Mouse (Mus musculus) heart, embryonic 15.5 days (tissue): ENCODE measurements around the gene Rere. TPM values are rescaled to one million over a fixed set of nuclear protein-coding genes. Genes with fewer than 3 reads are reported as not detected.

Experiments
- ATAC-seq: fragments of 200-750 bp; cut with Nextera tagmentation; replicated peaks from 2 replicates; pipeline ENCODE4 v1.8.0; 2017; ENCODE audit warnings: low read depth, moderate TSS enrichment; ENCODE audit not compliant: insufficient number of reproducible peaks, insufficient read depth, low FRiP score
- H3K27ac ChIP-seq: fragments of 300-500 bp; sonication (generic); 2 replicates; pipeline ENCODE4 v1.5.1; 2015; ENCODE audit warnings: mild to moderate bottlenecking, inconsistent platforms
- H3K27me3 ChIP-seq: fragments of 300-500 bp; sonication (generic); 2 replicates; pipeline ENCODE4 v1.6.1; 2015; ENCODE audit warnings: inconsistent platforms
- H3K36me3 ChIP-seq: fragments of 300-500 bp; sonication (generic); 2 replicates; pipeline ENCODE4 v1.6.1; 2015; ENCODE audit warnings: mild to moderate bottlenecking, inconsistent platforms
- H3K4me1 ChIP-seq: fragments of 300-500 bp; sonication (generic); replicated peaks from 2 replicates; pipeline ENCODE4 v1.6.1; 2015; ENCODE audit warnings: inconsistent platforms
- H3K4me2 ChIP-seq: fragments of 300-500 bp; sonication (generic); 2 replicates; pipeline ENCODE4 v1.6.1; 2015; ENCODE audit warnings: inconsistent platforms, mild to moderate bottlenecking, moderate library complexity
- H3K4me3 ChIP-seq: fragments of 300-500 bp; sonication (generic); 2 replicates; pipeline ENCODE4 v1.5.1; 2015; ENCODE audit warnings: mild to moderate bottlenecking, inconsistent platforms
- H3K9ac ChIP-seq: fragments of 300-500 bp; sonication (generic); 2 replicates; pipeline ENCODE4 v1.6.1; 2015; ENCODE audit warnings: mild to moderate bottlenecking, inconsistent platforms
- H3K9me3 ChIP-seq: fragments of 300-500 bp; sonication (generic); replicated peaks from 2 replicates; pipeline ENCODE4 v1.6.1; 2016; ENCODE audit warnings: inconsistent platforms
- WGBS: fragments of 180-500 bp; shearing (Covaris S2); methylation state at CpG from one replicate; pipeline ENCODE4 v1.1.7; 2015; ENCODE audit warnings: mixed read lengths; 5-methylcytosine and 5-hydroxymethylcytosine counted together
- polyA plus RNA-seq: library from polyadenylated mRNA; unstranded; fragments of >200 nt; fragmentation: Nextera tagmentation; extraction: Ambion mirVana; gene quantifications from 2 replicates; pipeline ENCODE4 v1.2.1, GENCODE M21; 2015

Rere gene
- polyA plus RNA-seq, 1 experiment from 2014 or later: 17.6 TPM

DNA sequence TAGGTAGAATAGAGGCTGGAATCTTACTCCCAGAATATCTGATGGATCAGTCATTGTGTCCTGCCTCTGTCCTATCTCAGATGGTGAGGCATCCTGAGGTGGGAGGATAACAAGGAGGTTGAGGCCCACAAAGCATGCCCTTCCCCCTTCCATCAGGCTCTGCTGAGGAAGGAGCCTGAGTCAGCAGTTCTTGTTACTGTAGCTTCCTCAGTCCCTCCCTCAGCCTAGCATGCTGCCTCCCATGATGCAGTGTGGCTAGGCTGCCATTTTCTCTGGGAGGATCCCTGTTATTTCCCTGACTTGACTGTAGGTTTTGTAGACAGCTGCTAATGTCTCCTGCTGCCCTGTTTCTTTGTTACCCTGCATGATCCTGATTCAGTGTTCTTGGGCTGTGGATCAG is 241.9 kb downstream of the Rere start:
- Histone ChIP-seq H3K27me3 (no peaks in the 10 kb centered on the region), H3K9me3 (no peaks in the 10 kb centered on the region), H3K4me3 (no peak overlapping the region), H3K36me3 (peaks cover 4% of the 10 kb centered on the region; the same call in 1 of the 2 replicates), H3K4me2 (no peak overlapping the region), H3K9ac (no peak overlapping the region), H3K27ac (no peak overlapping the region), H3K4me1 (no peaks in the 10 kb centered on the region)
- no peak for ATAC-seq

DNA sequence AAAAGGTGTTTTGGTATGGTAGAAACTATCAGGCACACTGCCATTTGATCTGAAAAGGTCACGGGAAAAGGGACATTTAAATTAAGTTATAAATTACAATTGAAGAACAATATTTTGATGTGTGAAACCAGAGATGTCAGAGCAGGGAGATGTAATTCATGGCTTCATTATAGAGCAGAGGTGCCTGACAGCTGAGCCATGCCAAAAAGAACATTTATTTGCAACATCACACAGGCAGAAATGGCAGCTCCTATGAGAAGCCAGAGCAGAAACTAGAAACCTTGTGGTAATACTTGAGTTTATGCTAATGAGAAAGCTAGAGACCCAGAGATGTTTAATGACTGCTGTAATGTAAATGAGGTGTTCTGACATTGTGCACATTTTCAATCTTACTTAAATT is 244.8 kb downstream of the Rere start:
- Histone ChIP-seq H3K4me1 (no peaks in the 10 kb centered on the region), H3K4me2 (no peak overlapping the region), H3K36me3 (peaks cover 4% of the 10 kb centered on the region; the same call in 1 of the 2 replicates), H3K4me3 (no peak overlapping the region), H3K9me3 (no peaks in the 10 kb centered on the region), H3K9ac (no peak overlapping the region), H3K27ac (no peak overlapping the region), H3K27me3 (no peaks in the 10 kb centered on the region)
- 81% methylated on average over 1 of the region's 1 CpGs for WGBS
- ATAC-seq: no peak

GRCm38 (mm10) chr4:150528426-150528825 is 247.0 kb downstream of the Rere start:
- WGBS: 100% methylated on average over 1 of the region's 1 CpGs
- H3K4me2 ChIP-seq: no peak overlapping the region
- peaks cover 4% of the 10 kb centered on the region; the same call in 1 of the 2 replicates for H3K36me3 ChIP-seq
- no peaks in the 10 kb centered on the region for H3K27me3 ChIP-seq
- H3K9me3 ChIP-seq: no peaks in the 10 kb centered on the region
- no peak overlapping the region for H3K4me3 ChIP-seq
- H3K9ac ChIP-seq: no peak overlapping the region
- no peaks in the 10 kb centered on the region for H3K4me1 ChIP-seq
- no peak overlapping the region for H3K27ac ChIP-seq
- no peak for ATAC-seq

GRCm38 (mm10) chr4:150528846-150529245 is 247.4 kb downstream of the Rere start:
- WGBS: 88% methylated on average over 5 of the region's 5 CpGs

DNA sequence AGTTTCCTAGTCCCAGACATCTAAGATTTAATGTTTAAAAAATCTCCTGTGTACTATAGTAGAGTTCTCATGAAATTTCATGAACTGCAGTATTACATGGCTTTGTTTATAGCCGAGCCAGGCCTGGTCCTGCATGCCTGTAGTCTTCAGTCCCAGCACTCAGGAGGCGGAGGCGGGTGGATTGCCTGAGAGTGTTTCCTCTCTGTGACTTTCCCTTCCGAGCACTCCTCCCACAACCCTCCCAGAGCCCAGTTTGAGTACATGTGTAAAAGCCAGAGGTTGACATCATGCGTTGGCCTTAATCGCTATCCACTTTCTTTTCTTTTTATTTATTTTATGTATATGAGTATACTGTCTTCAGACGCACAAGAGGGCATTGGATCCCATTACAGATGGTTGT is 250.4 kb downstream of the Rere start:
- Histone ChIP-seq H3K27ac (no peak overlapping the region), H3K9ac (no peak overlapping the region), H3K4me1 (no peaks in the 10 kb centered on the region), H3K36me3 (peaks cover 11% of the 10 kb centered on the region), H3K4me3 (no peak overlapping the region), H3K9me3 (no peaks in the 10 kb centered on the region), H3K4me2 (no peak overlapping the region), H3K27me3 (no peaks in the 10 kb centered on the region)
- WGBS: 72% methylated on average over 7 of the region's 7 CpGs
- ATAC-seq: no peak

More at GRCm38 (mm10) chr4:150528846-150529245, 247.4 kb downstream of the Rere start:
- no peak overlapping the region for H3K4me3 ChIP-seq
- H3K36me3 ChIP-seq: peaks cover 2% of the 10 kb centered on the region; the same call in 1 of the 2 replicates
- no peaks in the 10 kb centered on the region for H3K4me1 ChIP-seq
- H3K9ac ChIP-seq: no peak overlapping the region
- H3K9me3 ChIP-seq: no peaks in the 10 kb centered on the region
- no peak for ATAC-seq
- H3K4me2 ChIP-seq: no peak overlapping the region
- no peaks in the 10 kb centered on the region for H3K27me3 ChIP-seq
- no peak overlapping the region for H3K27ac ChIP-seq

DNA sequence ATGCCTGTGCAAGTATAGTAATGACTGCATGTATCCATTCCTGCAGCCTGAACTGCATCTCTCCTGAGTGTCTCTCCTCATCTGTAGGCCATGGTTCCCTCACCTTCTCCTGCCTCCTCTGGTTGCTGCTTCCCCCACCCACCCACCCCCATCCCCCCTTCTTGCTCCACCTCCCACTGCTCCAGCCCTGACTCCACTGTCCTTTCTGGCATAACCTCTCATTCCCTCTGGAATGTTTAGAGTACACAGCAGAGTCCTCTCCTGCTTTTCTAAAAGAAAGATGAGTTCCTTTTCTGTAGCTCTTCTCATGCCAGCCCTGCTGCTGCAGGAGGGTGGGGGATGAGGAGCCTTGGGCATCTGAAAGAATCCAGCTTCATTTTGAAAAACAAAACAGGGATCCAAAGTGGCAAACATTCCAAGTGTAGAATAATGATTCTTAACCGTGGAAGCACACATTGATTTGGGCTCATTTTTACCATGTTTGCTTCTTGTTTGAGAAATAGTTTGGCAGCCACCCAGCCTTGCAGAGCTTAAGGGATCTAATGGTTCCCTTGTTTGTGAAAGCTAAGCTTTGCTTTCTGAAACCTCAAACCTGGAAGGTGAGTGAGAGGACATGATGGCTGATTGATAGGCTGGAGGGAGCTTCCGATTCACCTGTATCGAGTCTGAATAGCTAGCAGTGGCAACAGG is 255.5 kb downstream of the Rere start:
- H3K9ac ChIP-seq: no peak overlapping the region
- H3K27me3 ChIP-seq: no peaks in the 10 kb centered on the region
- no peak overlapping the region for H3K4me2 ChIP-seq
- H3K36me3 ChIP-seq: peaks cover 26% of the 10 kb centered on the region
- WGBS: 81% methylated on average over 3 of the region's 3 CpGs
- no peak for ATAC-seq
- no peak overlapping the region for H3K27ac ChIP-seq
- H3K4me1 ChIP-seq: peaks cover 2% of the 10 kb centered on the region; the same call in 1 of the 2 replicates
- no peak overlapping the region for H3K4me3 ChIP-seq
- H3K9me3 ChIP-seq: no peaks in the 10 kb centered on the region

DNA sequence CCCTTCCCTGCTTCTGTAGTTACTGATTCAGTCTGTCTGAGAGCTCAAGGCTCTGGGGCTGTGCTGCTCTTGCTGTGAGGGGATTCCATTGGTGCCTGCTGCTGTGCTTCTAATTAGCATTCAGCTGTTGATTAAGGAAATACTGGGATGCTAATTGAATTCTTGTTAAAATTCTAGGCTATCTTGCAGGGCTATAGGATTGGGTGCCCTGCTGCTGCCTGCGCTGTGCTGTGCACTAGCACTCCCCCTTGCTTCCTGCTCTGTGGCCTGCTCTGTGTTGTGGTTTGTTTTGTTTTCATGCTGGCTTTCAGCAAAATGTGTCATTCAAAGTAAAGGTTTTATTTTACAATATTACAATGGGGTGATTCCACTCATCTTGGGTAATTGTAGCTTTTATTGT is 258.4 kb downstream of the Rere start:
- H3K4me2 ChIP-seq: no peak overlapping the region
- H3K36me3 ChIP-seq: peaks cover 23% of the 10 kb centered on the region
- H3K27me3 ChIP-seq: no peaks in the 10 kb centered on the region
- H3K4me3 ChIP-seq: no peak overlapping the region
- 97% methylated on average over 1 of the region's 1 CpGs for WGBS
- peaks cover 10% of the 10 kb centered on the region for H3K4me1 ChIP-seq
- H3K9ac ChIP-seq: no peak overlapping the region
- H3K27ac ChIP-seq: no peak overlapping the region
- H3K9me3 ChIP-seq: no peaks in the 10 kb centered on the region
- ATAC-seq: no peak

DNA sequence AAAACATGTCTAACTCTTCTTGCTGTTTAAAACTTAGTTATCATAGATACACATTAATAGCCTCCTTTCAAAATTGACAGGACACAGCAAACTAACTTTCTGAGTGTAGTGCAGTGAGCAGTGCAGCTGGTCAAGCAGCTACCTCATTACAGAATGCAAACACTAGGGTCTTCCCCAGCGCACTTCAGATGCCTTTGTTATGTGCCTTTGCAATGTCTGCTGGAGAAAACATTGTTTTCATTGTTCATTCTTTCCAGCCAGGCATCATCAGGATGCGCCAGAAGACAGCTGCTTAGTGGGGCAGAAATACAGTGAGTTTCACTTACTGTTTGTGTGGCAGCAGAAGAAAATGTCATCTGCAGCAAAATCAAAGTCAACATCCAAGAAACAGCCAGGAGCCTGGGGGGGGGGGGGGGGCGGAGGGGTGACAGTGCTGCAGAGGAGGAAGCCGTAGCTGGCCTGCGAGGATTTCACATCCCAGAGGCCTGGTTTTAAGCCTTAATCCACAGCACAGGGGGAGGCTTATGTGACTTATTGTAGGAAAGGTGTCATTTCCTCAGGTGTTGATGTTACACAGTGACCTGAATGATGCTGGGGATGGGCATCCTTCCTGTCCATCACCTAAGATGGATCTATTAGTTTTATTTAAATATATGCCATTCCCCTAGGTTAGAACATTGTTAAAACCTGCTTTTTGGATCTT is 259.1 kb downstream of the Rere start:
- no peak for ATAC-seq
- Histone ChIP-seq H3K4me1 (peaks cover 11% of the 10 kb centered on the region), H3K27ac (no peak overlapping the region), H3K36me3 (peaks cover 19% of the 10 kb centered on the region), H3K9ac (no peak overlapping the region), H3K4me3 (no peak overlapping the region), H3K27me3 (no peaks in the 10 kb centered on the region), H3K9me3 (no peaks in the 10 kb centered on the region), H3K4me2 (no peak overlapping the region)
- 57% methylated on average over 5 of the region's 5 CpGs for WGBS

DNA sequence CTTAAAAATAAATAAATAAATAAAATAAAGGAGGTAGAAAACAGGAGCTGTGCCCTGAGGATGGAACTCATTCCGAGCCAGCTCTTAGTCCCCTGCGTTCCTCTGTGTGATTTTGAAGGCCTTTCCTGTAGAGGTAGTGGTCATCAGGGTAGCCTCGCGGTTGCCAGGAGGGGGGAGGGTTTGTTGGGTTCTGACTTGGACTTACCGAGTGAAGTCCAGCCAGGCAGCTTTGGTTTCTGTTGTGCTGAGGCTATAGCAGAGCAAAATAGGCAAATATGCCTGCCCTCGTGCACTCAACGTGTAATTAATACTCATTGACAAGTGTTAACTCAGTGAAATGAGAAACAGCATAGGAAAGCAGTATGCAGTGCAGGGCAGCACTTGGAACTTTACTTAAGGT is 262.8 kb downstream of the Rere start:
- Histone ChIP-seq H3K27me3 (no peaks in the 10 kb centered on the region), H3K4me2 (no peak overlapping the region), H3K9ac (no peak overlapping the region), H3K9me3 (no peaks in the 10 kb centered on the region), H3K27ac (no peak overlapping the region), H3K4me3 (no peak overlapping the region), H3K36me3 (peaks cover 2% of the 10 kb centered on the region; the same call in 1 of the 2 replicates), H3K4me1 (peaks cover 11% of the 10 kb centered on the region)
- WGBS: 75% methylated on average over 7 of the region's 7 CpGs
- no peak for ATAC-seq

DNA sequence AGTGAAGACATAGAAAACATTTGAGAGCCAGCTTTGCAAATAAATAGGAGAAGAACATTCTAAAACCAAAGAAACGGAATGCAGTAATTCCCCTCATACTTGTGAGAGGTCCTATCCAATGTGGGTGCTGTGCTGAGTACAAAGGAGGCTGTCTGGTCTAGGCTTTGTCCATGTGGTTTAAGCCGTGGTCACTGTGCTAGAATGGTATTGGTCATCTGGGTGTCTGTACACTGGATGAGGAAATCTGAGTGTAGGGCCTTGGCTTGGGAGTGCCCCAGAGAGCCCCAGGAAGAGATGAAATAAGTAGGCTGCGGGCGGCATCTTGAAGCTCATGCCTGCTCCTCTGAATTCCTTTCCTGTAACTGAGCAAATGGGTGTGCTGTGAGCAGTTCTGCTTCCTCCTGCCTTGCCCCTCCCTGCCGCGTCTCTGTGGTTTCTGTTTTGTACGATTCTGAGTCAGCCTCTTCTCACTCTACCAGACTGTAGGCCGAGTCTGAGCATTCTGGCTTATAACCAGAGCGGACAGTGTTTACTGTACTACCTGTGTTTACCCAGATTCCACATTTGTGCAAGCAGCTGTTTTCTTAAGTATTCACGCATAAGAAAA is 263.3 kb downstream of the Rere start:
- Histone ChIP-seq H3K27ac (peak overlapping the region; percentile 17; the same call in 1 of the 2 replicates), H3K27me3 (no peaks in the 10 kb centered on the region), H3K4me3 (no peak overlapping the region), H3K36me3 (no peaks in the 10 kb centered on the region), H3K4me2 (0 out of 2 replicates have a peak overlapping the region, but pooled peaks have one; percentile 10), H3K4me1 (peaks cover 13% of the 10 kb centered on the region), H3K9ac (no peak overlapping the region), H3K9me3 (no peaks in the 10 kb centered on the region)
- WGBS: 70% methylated on average over 10 of the region's 10 CpGs
- ATAC-seq: no peak

GRCm38 (mm10) chr4:150545775-150546174 is 264.3 kb downstream of the Rere start:
- no peak overlapping the region for H3K4me3 ChIP-seq
- H3K36me3 ChIP-seq: no peaks in the 10 kb centered on the region
- no peak overlapping the region for H3K4me2 ChIP-seq
- peaks cover 21% of the 10 kb centered on the region for H3K4me1 ChIP-seq
- H3K27ac ChIP-seq: 0 out of 2 replicates have a peak overlapping the region, but pooled peaks have one; percentile 26
- H3K27me3 ChIP-seq: no peaks in the 10 kb centered on the region
- 70% methylated on average over 7 of the region's 7 CpGs for WGBS
- H3K9me3 ChIP-seq: no peaks in the 10 kb centered on the region
- H3K9ac ChIP-seq: no peak overlapping the region
- no peak for ATAC-seq
